Mouse (Mus musculus) limb, embryonic 12.5 days (tissue): ENCODE data around the gene Adgrd1. TPM values are rescaled to one million over a fixed set of nuclear protein-coding genes. Genes with fewer than 3 reads are reported as not detected.

Experiments
- ATAC-seq: fragments of 200-750 bp; cut with Nextera tagmentation; 2 replicates; pipeline ENCODE4 v1.8.0; 2017; ENCODE audit warnings: low read depth, moderate TSS enrichment; ENCODE audit not compliant: insufficient number of reproducible peaks, insufficient read depth, low FRiP score, low TSS enrichment
- H3K27ac ChIP-seq: fragments of 300-500 bp; sonication (generic); 2 replicates; pipeline ENCODE4 v1.5.1; 2016; ENCODE audit warnings: mild to moderate bottlenecking, moderate library complexity
- H3K27me3 ChIP-seq: fragments of 300-500 bp; sonication (generic); 2 replicates; pipeline ENCODE4 v1.6.1; 2016; ENCODE audit warnings: mild to moderate bottlenecking, moderate library complexity
- H3K36me3 ChIP-seq: fragments of 300-500 bp; sonication (generic); 2 replicates; pipeline ENCODE4 v1.6.1; 2016; ENCODE audit warnings: mild to moderate bottlenecking, moderate library complexity
- H3K4me1 ChIP-seq: fragments of 300-500 bp; sonication (generic); replicated peaks from 2 replicates; pipeline ENCODE4 v1.6.1; 2016
- H3K4me2 ChIP-seq: fragments of 300-500 bp; sonication (generic); 2 replicates; pipeline ENCODE4 v1.6.1; 2016; ENCODE audit warnings: mild to moderate bottlenecking, moderate library complexity
- H3K4me3 ChIP-seq: fragments of 300-500 bp; sonication (generic); replicated peaks from 2 replicates; pipeline ENCODE4 v1.5.1; 2016; ENCODE audit warnings: mild to moderate bottlenecking
- H3K9ac ChIP-seq: fragments of 300-500 bp; sonication (generic); replicated peaks from 2 replicates; pipeline ENCODE4 v1.6.1; 2016; ENCODE audit warnings: mild to moderate bottlenecking, moderate library complexity
- H3K9me3 ChIP-seq: fragments of 300-500 bp; sonication (generic); 2 replicates; pipeline ENCODE4 v1.6.1; 2016; ENCODE audit warnings: mild to moderate bottlenecking, moderate library complexity
- WGBS: fragments of 180-500 bp; shearing (Covaris S2); methylation state at CpG from one replicate; pipeline ENCODE4 v1.1.7; 2016; 5-methylcytosine and 5-hydroxymethylcytosine counted together
- polyA plus RNA-seq: library from polyadenylated mRNA; unstranded; fragments of >200 nt; fragmentation: Nextera tagmentation; extraction: Ambion mirVana; gene quantifications from 2 replicates; pipeline ENCODE4 v1.2.1, GENCODE M21; 2016

The Adgrd1 gene
- polyA plus RNA-seq, 1 experiment from 2014 or later: not detected

DNA sequence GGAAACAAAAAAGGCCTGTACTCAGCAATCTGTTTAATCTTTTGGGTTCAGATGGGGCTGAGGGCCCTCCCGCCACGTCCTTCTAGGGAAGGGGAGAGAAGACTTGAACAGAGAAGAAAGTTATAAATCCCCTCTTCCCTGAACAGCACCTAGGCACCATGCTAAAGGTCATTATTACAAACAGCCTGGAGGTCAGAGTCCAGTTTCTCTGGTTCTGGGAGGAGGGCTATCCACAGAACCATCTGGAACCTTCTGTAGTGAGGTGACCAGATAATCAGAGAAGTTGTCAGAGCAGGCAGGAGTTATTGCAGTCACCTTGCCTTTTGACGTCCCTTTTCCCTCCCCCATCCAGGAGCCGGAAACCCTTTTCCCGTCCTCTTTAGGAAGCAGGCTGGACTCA is 2.3 kb upstream of the Adgrd1 start:
- no peaks in the 10 kb centered on the region for H3K36me3 ChIP-seq
- no peak overlapping the region for H3K4me3 ChIP-seq
- H3K4me1 ChIP-seq: no peaks in the 10 kb centered on the region
- H3K9me3 ChIP-seq: no peaks in the 10 kb centered on the region
- ATAC-seq: no peak
- H3K27ac ChIP-seq: no peak overlapping the region
- H3K9ac ChIP-seq: no peak overlapping the region
- H3K4me2 ChIP-seq: no peak overlapping the region
- peaks cover 3% of the 10 kb centered on the region; the same call in 1 of the 2 replicates for H3K27me3 ChIP-seq
- 40% methylated on average over 5 of the region's 5 CpGs for WGBS

DNA sequence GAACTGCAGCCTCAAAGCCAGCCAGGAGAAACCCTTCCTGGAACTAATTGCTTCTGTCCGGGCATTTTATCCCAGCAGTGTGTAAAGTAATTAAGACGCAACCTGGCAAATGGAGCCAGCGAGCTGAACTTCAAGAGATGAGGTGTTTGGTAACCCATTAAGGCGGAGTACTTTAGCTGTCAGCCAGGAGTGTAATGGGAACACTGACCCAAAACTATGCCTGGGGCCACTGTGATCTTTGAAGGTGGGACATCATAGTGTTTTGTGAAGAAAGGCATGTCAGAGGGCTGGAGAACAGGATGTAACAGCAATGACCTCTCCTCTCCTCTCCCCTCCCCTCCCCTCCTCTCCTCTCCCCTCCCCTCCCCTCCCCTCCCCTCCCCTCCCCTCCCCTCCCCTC is 7.5 kb downstream of the Adgrd1 start:
- no peak overlapping the region for H3K4me2 ChIP-seq
- no peak overlapping the region for H3K9ac ChIP-seq
- no peak overlapping the region for H3K4me3 ChIP-seq
- H3K27ac ChIP-seq: no peak overlapping the region
- no peaks in the 10 kb centered on the region; the same call in 1 of the 2 replicates for H3K4me1 ChIP-seq
- WGBS: 9% methylated on average over 4 of the region's 4 CpGs
- H3K9me3 ChIP-seq: no peaks in the 10 kb centered on the region
- no peaks in the 10 kb centered on the region for H3K36me3 ChIP-seq
- no peak for ATAC-seq
- H3K27me3 ChIP-seq: peaks cover 6% of the 10 kb centered on the region; the same call in 1 of the 2 replicates

DNA sequence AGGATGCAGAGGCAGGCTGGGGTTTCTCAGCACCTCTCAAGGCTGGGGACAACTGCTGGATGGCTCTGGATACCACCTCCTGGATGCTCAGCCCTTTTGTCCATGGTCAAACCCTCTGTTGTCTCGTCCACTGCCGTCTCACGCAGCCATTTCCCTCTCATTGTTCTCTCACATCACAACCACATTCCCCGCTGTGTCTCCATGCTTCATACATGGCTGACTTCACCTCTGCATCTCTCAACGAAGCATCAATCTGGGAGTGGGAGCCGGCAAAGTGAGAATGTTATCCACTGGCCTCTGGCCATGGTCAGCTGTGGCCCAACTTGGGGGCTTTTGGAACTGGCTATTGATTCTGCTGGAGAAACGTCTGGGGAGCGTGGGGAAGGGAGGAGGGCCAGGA is 15.2 kb downstream of the Adgrd1 start:
- Histone ChIP-seq H3K27me3 (peaks cover 4% of the 10 kb centered on the region; the same call in 1 of the 2 replicates), H3K9ac (no peak overlapping the region), H3K27ac (no peak overlapping the region), H3K4me3 (no peak overlapping the region), H3K36me3 (no peaks in the 10 kb centered on the region), H3K9me3 (no peaks in the 10 kb centered on the region), H3K4me1 (no peaks in the 10 kb centered on the region; the same call in 1 of the 2 replicates), H3K4me2 (no peak overlapping the region)
- ATAC-seq: no peak
- 81% methylated on average over 8 of the region's 8 CpGs for WGBS

DNA sequence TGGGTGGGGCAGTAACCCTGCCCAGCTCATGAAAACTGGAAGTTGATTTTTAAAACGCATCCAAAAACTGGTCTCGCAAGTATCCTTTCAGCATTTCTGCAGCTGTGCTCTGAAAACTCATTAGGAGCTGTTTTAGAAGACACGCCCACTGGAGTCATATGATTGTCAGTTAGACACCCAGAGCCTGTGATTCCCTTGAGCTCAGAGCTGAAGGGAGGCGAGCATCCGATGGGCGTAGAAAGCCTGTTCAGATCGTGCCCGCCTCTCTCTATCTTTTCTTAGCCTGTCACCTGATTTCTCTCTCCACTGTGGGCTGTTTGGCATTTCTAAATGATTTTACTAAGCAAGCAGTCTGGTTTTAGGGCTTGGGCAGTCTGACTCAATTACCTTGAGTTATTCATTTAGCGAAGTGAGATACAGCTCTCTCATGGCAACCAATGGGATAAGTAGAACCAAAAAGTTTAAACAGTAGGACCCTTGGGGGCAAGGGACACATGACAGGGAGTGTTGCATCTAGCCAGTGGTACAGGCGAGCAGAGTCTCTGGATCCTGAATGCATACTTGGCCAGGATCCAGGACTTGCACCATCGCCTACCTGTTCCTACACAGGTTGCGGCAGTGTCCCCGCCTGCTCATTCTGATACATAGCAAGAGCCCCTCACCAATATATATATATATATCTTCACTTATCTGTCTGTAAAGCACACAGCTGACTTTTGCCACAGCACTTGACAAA is 17.4 kb downstream of the Adgrd1 start:
- ATAC-seq: no peak
- H3K9me3 ChIP-seq: no peaks in the 10 kb centered on the region
- no peak overlapping the region for H3K9ac ChIP-seq
- no peaks in the 10 kb centered on the region for H3K27me3 ChIP-seq
- no peak overlapping the region for H3K27ac ChIP-seq
- no peak overlapping the region for H3K4me2 ChIP-seq
- 77% methylated on average over 13 of the region's 13 CpGs for WGBS
- no peaks in the 10 kb centered on the region; the same call in 1 of the 2 replicates for H3K4me1 ChIP-seq
- H3K4me3 ChIP-seq: no peak overlapping the region
- H3K36me3 ChIP-seq: no peaks in the 10 kb centered on the region

DNA sequence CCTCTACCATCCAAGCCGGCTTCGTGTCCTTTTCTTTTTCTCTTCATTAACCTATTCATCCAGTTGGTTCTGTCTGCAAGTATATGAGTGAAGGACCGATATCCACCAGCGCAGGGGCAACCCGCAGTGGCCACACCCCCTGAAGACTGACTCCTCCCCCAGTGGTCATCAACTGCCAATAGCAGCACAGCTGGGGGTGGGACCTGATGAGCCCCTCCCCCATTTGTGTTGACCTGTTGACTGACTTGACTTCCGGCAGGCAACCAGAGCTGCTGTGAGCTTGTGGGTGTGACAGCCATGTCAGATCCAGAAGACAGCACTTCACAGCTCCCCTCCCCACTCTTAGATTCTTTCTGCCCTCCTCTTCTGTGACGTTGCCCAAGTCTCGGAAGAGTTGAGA is 19.7 kb downstream of the Adgrd1 start:
- Histone ChIP-seq H3K4me3 (no peak overlapping the region), H3K4me1 (no peaks in the 10 kb centered on the region), H3K9ac (no peak overlapping the region), H3K36me3 (no peaks in the 10 kb centered on the region), H3K4me2 (no peak overlapping the region), H3K9me3 (no peaks in the 10 kb centered on the region), H3K27me3 (no peaks in the 10 kb centered on the region), H3K27ac (no peak overlapping the region)
- 78% methylated on average over 8 of the region's 8 CpGs for WGBS
- ATAC-seq: no peak

DNA sequence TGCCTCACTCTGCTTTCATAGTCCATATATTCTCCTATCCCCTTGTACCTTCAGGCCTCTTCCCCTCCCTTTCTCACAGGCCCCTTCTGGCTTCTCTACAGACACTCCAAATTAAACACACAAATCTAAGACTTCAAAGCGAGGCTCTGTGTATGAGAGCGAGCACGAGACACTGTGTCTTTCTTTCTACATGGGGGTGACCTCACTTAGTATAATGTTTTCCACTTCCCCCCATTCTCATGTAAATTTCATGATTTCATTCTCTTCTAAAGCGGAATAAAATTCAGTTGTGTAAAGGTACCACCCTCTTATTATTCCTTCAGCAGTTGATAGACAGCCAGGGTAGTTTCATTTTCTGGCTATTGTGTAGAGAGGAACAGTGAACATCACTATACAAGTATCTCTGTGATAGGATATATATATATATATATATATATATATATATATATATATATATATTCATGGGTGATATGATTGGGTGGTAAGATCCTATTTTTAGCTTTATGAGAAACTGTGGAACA is 21.1 kb downstream of the Adgrd1 start:
- H3K36me3 ChIP-seq: no peaks in the 10 kb centered on the region
- no peak overlapping the region for H3K27ac ChIP-seq
- no peaks in the 10 kb centered on the region for H3K9me3 ChIP-seq
- H3K4me3 ChIP-seq: no peak overlapping the region
- no peaks in the 10 kb centered on the region for H3K4me1 ChIP-seq
- H3K9ac ChIP-seq: no peak overlapping the region
- no peak for ATAC-seq
- H3K27me3 ChIP-seq: no peaks in the 10 kb centered on the region
- no peak overlapping the region for H3K4me2 ChIP-seq
- WGBS: 89% methylated on average over 4 of the region's 4 CpGs

DNA sequence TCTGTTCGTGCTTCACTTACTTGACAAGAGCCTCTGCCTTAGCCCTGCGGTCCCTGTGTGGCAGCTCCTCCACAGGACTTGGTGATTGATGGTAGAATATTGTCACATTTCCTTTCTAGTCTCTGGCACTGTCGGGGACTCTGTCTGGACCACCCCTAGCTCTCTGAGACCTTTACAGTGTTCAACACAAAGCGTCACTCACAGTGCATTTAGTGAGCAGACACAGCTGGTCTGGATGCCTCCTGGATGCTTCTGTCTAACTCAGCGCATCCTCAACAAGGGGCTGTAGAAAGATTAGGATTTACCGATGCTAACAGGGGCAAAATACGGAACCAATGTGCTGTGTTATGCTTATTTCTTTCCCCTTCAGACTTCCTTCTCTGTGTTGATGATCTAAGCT is 22.0 kb downstream of the Adgrd1 start:
- Histone ChIP-seq H3K4me3 (no peak overlapping the region), H3K4me2 (no peak overlapping the region), H3K36me3 (no peaks in the 10 kb centered on the region), H3K4me1 (no peaks in the 10 kb centered on the region), H3K27ac (no peak overlapping the region), H3K9ac (no peak overlapping the region), H3K9me3 (no peaks in the 10 kb centered on the region), H3K27me3 (no peaks in the 10 kb centered on the region)
- WGBS: 65% methylated on average over 7 of the region's 7 CpGs
- no peak for ATAC-seq

DNA sequence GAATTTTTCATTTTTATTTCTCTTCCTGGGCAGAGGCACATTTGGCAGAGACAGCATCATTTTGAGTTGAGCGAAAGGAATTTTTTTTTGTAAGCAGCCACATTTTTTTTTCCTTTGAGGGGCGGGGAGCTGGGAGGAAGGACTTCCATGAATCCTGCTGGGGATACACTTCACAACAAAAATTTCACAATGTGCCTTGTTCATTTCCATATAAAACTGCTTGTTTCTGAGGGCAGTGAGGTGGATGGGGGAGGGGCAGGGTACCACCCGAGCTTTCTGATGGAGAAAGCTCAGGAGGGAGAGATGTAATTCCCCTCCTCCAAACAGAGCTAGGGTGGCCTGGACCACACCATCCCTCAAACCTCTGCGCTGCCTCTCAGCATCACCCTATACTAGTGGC is 22.6 kb downstream of the Adgrd1 start:
- no peak overlapping the region for H3K4me2 ChIP-seq
- H3K4me3 ChIP-seq: no peak overlapping the region
- no peak overlapping the region for H3K9ac ChIP-seq
- H3K27me3 ChIP-seq: no peaks in the 10 kb centered on the region
- no peaks in the 10 kb centered on the region for H3K9me3 ChIP-seq
- WGBS: 71% methylated on average over 4 of the region's 4 CpGs
- peaks cover 6% of the 10 kb centered on the region for H3K4me1 ChIP-seq
- no peaks in the 10 kb centered on the region for H3K36me3 ChIP-seq
- no peak overlapping the region for H3K27ac ChIP-seq
- ATAC-seq: no peak

DNA sequence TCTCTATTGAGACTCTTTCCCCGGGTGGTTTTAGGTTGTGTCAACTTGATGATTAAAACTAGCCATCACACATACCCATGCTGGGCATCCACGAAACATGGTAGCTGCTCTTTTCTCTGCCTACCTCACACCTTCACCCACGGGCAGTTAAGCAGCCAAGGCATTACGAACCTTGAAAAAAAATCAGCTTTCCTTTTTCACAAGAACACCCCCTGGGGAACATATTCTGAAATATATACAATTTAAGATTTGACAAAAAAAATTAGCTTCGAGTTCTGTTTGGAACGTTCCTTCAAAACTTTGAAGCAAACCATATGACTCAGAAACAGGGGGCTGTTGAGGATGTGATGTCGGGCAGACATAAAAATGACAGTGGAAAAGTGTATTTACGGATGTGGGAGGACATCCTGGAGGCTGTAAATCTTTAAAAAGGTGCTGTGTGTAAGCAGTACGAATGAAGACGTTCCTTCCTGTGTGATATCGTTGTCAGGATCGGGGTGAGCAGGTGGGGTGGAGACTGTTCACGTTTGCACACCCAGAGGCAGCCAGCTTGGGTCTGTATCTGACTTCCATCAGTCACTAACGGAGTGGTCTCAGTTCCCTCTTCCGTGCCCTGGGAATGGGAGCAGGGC is 25.2 kb downstream of the Adgrd1 start:
- WGBS: 81% methylated on average over 15 of the region's 15 CpGs
- Histone ChIP-seq H3K4me1 (peaks cover 14% of the 10 kb centered on the region), H3K9me3 (no peaks in the 10 kb centered on the region), H3K4me3 (no peak overlapping the region), H3K9ac (no peak overlapping the region), H3K27me3 (no peaks in the 10 kb centered on the region), H3K4me2 (no peak overlapping the region), H3K27ac (no peak overlapping the region), H3K36me3 (no peaks in the 10 kb centered on the region)
- ATAC-seq: no peak

DNA sequence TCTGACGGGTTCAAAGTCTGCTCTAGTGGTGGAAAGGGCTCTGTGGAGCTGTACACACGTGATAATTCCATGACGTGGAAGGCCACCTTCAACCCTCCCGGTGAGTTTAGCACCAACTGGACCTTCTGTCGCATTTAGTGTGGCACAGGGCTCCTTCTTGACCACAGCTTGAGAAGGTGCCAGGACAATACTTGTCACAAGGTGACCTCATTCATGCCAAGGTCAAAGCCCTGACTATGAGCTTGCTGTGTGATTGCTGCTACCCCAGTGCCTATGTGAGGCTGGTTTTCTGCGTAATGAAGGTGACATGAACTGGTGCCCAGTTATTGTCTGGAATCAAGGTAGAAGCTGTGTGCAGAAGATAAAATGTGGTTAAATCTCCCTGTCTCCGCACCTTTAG is 25.9 kb downstream of the Adgrd1 start:
- Histone ChIP-seq H3K9ac (no peak overlapping the region), H3K27me3 (no peaks in the 10 kb centered on the region), H3K9me3 (no peaks in the 10 kb centered on the region), H3K27ac (no peak overlapping the region), H3K4me2 (no peak overlapping the region), H3K4me1 (peaks cover 14% of the 10 kb centered on the region), H3K4me3 (no peak overlapping the region), H3K36me3 (no peaks in the 10 kb centered on the region)
- 87% methylated on average over 7 of the region's 7 CpGs for WGBS
- no peak for ATAC-seq

DNA sequence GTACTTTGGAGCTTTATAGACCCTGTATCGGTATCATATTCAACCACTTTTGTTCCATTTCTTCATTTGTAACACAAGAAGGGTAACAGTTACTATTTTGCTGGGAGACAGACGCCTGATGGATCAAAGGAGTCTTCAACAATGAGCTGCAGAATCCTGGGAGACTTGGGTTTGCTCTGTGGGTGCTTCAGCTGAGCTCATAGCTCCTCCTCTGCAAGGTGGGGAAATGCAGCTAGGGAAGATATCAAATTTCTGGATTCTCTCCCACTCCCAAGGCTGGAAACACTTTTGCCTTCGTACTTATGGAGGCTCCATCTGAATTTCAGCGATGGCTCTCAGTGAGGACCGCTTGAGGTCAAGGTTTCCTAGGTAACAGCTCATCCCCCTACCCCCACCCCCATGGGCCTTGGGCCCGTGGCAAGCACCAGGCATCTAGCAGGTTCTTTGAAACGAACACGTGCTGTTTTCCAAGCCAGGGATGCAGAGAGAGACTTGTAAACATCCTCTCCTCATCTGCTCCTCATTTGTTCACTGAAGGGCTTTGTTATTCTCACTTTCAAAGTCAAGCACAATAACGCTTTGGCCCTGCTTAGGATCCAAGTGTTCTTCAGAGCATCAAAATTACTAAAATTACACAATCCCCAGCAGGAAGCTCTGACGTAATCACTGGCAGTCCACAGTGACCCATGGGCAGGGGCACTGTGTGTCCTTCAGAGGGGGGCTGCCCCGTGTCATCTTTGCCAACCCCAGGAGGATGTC is 27.7 kb downstream of the Adgrd1 start:
- no peak for ATAC-seq
- H3K27me3 ChIP-seq: no peaks in the 10 kb centered on the region
- H3K4me3 ChIP-seq: no peak overlapping the region
- no peak overlapping the region for H3K4me2 ChIP-seq
- no peaks in the 10 kb centered on the region for H3K36me3 ChIP-seq
- 35% methylated on average over 11 of the region's 11 CpGs for WGBS
- H3K27ac ChIP-seq: no peak overlapping the region
- H3K9ac ChIP-seq: no peak overlapping the region
- peaks cover 14% of the 10 kb centered on the region for H3K4me1 ChIP-seq
- H3K9me3 ChIP-seq: no peaks in the 10 kb centered on the region
